Mouse (Mus musculus): ENCODE data around the gene Eaf1. TPM values are rescaled to one million over a fixed set of nuclear protein-coding genes. Genes with fewer than 3 reads are reported as not detected.
A peak's percentile ranks its signal among the peaks of the same experiment; 100 is the strongest.
"Not testable (repeated sequence)": the region's sequence is repeated elsewhere in the genome, so short reads cannot be mapped to it uniquely, and the experiment has no call there.

The Eaf1 gene
- 15.9 and 16.2 TPM in 2 replicates for polyA plus RNA-seq (2014; fragmentation: Nextera tagmentation; extraction: Ambion mirVana)

DNA sequence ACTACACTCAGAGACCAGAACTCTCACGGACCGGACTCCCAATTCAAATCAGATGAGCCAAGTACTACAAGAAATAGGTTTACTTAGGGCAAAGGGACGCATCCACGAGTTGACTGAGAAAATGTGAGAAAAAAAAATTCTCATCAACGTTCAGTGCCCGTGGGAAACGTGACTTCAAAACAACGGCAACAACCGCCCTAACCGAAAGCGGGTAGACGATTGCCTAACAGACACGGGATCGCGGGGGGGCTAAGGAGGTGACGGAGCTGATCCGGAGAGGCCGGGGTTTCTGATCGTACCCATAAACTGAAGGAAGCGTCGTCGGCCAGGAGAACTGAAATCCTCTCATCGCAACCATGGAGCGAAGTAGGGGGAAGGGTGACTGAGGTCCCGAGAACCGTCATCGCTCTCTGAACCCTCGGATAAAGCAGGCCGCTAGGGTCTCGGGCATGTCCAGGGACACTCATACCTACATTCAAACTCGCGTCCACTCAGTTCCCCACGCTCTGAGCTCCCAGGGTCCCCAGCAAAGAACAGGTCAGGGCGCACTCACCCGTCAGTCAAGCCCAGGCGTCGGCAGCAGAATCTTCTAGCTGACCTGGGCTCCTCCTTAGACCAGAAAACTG, at the start of gene Eaf1:
TSS of gene Eaf1 (plus strand) at position 51 of the 626 bp plus-strand sequence.
- H3K27ac ChIP-seq (ENCODE audit: low read depth, low read length) = peak within 1 kb of the TSS; percentile 79
- no peaks in the 10 kb centered on the region; the same call in 1 of the 2 replicates for H3K36me3 ChIP-seq (ENCODE audit: control insufficient read depth, insufficient read depth, low read length)
- 1% methylated on average over 37 of the region's 37 CpGs for WGBS
- peak within 1 kb of the TSS; percentile 92 for H3K9ac ChIP-seq (ENCODE audit: low read length)
- DNase-seq (ENCODE audit: low spot score, missing footprints) (no peak), ATAC-seq (ENCODE audit: low FRiP score) (peak; percentile 77)
- H3K4me3 ChIP-seq (ENCODE audit: low read depth, low read length) = peak within 1 kb of the TSS; percentile 92
- H3K9me3 ChIP-seq (ENCODE audit: control insufficient read depth, low read length) = no peaks in the 10 kb centered on the region
- peaks cover 21% of the 10 kb centered on the region for H3K4me1 ChIP-seq (ENCODE audit: control insufficient read depth, insufficient read depth, low read length)
- H3K27me3 ChIP-seq (ENCODE audit: control insufficient read depth, insufficient read depth, low read length) = no peaks in the 10 kb centered on the region
- peak within 1 kb of the TSS; percentile 94 for H3K4me2 ChIP-seq

DNA sequence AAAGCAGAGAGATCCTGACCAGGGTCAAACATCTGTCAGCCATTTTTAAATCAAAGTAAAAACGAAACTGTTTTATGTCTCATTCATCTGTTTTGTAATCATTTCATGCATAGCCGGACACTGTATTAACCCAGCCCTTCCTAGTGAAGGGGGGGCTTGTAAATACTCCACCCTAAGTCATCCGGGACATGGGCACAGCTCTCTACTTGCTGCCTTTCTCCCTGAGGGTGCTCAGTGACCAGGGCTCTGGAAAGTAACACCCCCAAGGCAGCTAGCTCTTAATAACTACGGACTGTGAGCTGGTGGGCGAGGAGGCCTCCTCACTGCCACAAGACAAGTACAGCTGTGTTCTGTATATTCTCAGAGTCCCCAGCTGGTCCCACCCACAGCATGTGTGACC, 45.2 kb upstream of the Eaf1 start:
- H3K36me3 ChIP-seq (ENCODE audit: control insufficient read depth, insufficient read depth, low read length) = no peaks in the 10 kb centered on the region
- H3K9me3 ChIP-seq (ENCODE audit: control insufficient read depth, low read length) = no peaks in the 10 kb centered on the region
- DNase-seq (ENCODE audit: low spot score, missing footprints) = no peak
- ATAC-seq (ENCODE audit: low FRiP score) = no peak
- H3K27ac ChIP-seq (ENCODE audit: low read depth, low read length) = no peak overlapping the region
- no peak overlapping the region for H3K9ac ChIP-seq (ENCODE audit: low read length)
- H3K4me2 ChIP-seq = no peak overlapping the region
- H3K27me3 ChIP-seq (ENCODE audit: control insufficient read depth, insufficient read depth, low read length) = no peaks in the 10 kb centered on the region
- H3K4me3 ChIP-seq (ENCODE audit: low read depth, low read length) = no peak overlapping the region
- 84% methylated on average over 5 of the region's 5 CpGs for WGBS
- H3K4me1 ChIP-seq (ENCODE audit: control insufficient read depth, insufficient read depth, low read length) = no peaks in the 10 kb centered on the region

DNA sequence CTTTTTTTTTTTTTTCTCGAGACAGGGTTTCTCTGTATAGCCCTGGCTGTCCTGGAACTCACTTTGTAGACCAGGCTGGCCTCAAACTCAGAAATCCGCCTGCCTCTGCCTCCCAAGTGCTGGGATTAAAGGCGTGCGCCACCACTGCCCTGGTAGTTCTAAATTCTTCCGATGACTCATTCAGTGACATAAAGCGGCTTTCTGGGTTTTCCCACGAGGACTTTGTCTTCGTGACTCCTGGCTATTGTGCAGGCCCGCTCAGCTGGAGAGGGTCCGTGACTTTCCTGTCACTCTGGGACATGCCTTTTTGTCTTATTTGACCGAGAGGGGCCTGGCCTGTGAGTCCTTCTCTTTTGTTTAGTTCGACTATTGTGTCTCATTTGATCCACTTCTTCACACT, 40.3 kb upstream of the Eaf1 start:
- not testable (repeated sequence) for DNase-seq (ENCODE audit: low spot score, missing footprints); H3K27me3 ChIP-seq (ENCODE audit: control insufficient read depth, insufficient read depth, low read length); H3K9me3 ChIP-seq (ENCODE audit: control insufficient read depth, low read length); H3K27ac ChIP-seq (ENCODE audit: low read depth, low read length); H3K4me3 ChIP-seq (ENCODE audit: low read depth, low read length); H3K9ac ChIP-seq (ENCODE audit: low read length); ATAC-seq (ENCODE audit: low FRiP score); H3K4me1 ChIP-seq (ENCODE audit: control insufficient read depth, insufficient read depth, low read length); H3K4me2 ChIP-seq; H3K36me3 ChIP-seq (ENCODE audit: control insufficient read depth, insufficient read depth, low read length)
- 50% methylated on average over 12 of the region's 12 CpGs for WGBS

DNA sequence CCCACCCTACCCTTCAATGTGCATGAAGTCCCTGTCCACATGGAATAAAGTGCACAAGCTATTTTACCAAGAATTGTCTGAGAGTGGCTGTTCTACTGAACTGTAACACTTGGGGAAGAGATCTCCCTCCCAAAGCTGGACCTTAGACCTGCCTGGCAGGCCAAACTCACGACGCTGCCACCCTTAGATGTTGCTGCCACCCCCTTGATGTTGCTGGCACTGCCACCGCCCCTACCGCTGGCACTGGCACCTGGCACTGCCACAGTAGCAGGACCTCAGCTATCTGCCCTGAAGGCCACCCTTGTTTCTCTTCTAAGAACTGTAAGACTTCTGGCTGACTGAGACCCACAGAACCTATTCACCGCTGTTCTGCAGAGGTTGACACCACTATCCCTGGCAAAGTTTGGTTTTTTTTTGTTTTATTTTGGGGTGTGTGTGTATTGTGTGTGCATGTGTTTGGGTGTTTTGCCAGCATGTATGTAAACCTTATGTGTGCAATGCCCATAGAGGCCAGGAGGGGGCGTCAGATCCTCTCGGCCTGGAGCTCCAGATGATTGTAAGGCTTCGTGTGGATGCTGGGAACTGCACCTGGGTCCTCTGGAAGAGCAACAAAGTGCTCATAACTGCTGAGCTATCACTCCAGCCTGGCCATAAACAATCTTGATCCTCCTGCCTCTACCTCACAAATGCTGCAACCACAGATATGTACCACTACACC, 39.2 kb upstream of the Eaf1 start:
- H3K9ac ChIP-seq (ENCODE audit: low read length) = no peak overlapping the region
- WGBS = 90% methylated on average over 8 of the region's 8 CpGs
- DNase-seq (ENCODE audit: low spot score, missing footprints) (no peak), ATAC-seq (ENCODE audit: low FRiP score) (no peak)
- no peak overlapping the region for H3K4me2 ChIP-seq
- H3K4me1 ChIP-seq (ENCODE audit: control insufficient read depth, insufficient read depth, low read length) = no peaks in the 10 kb centered on the region
- no peak overlapping the region for H3K27ac ChIP-seq (ENCODE audit: low read depth, low read length)
- H3K9me3 ChIP-seq (ENCODE audit: control insufficient read depth, low read length) = no peaks in the 10 kb centered on the region
- H3K27me3 ChIP-seq (ENCODE audit: control insufficient read depth, insufficient read depth, low read length) = no peaks in the 10 kb centered on the region
- H3K4me3 ChIP-seq (ENCODE audit: low read depth, low read length) = no peak overlapping the region
- H3K36me3 ChIP-seq (ENCODE audit: control insufficient read depth, insufficient read depth, low read length) = no peaks in the 10 kb centered on the region

DNA sequence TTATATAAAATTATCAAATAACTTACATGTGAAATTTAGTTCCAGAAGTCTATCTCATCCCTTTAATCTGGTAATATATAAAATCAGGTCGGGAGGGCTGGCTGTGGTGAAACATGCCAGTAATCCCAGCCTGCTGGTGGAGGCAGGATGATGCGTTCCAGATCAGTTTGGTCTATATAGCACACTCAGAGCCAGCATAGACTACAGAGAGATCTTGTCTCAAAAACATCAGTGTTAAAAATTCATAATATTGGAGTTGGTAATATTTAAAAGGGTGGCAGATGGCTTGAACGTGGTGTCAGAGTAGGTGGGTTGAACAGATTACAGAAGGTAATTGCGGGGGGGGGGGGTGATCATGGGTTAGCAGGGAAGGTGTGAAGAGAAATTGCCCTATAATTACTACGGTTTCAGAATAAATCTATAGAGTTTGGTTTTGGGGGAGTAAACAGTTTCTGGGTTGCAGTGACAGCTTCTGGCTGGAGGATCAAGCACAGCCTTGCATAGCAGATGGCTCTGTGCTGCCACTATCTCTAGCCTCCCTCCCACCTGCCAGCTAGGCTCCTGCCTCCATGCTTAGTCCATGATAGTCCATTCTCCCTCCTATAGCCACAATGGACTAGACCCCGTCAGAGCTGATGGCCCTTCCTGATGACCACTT, 38.0 kb upstream of the Eaf1 start:
- 88% methylated on average over 6 of the region's 6 CpGs for WGBS
- no peak for ATAC-seq (ENCODE audit: low FRiP score)
- H3K9ac ChIP-seq (ENCODE audit: low read length) = no peak overlapping the region
- H3K36me3 ChIP-seq (ENCODE audit: control insufficient read depth, insufficient read depth, low read length) = no peaks in the 10 kb centered on the region
- H3K9me3 ChIP-seq (ENCODE audit: control insufficient read depth, low read length) = no peaks in the 10 kb centered on the region
- H3K27ac ChIP-seq (ENCODE audit: low read depth, low read length) = no peak overlapping the region
- no peak overlapping the region for H3K4me3 ChIP-seq (ENCODE audit: low read depth, low read length)
- no peak overlapping the region for H3K4me2 ChIP-seq
- DNase-seq (ENCODE audit: low spot score, missing footprints) = no peak
- no peaks in the 10 kb centered on the region for H3K27me3 ChIP-seq (ENCODE audit: control insufficient read depth, insufficient read depth, low read length)
- no peaks in the 10 kb centered on the region for H3K4me1 ChIP-seq (ENCODE audit: control insufficient read depth, insufficient read depth, low read length)

DNA sequence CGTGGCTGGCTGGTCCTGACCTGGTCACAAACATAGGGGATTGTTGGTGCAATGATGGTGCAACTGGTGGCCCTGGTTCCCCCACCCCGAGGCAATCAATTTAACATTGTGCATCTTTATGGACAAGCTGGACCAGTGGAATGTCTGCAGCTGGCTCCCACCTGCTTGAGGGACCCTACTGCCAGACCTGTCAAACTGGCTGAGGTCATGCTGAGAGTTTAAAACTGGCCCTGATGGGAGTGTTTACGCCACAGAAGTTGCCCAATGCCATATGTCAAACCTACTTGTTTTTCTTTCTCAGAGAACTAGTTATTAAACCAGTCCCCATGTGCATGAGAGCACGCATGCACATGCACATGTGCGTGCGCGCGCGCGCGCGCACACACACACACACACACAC, 36.2 kb upstream of the Eaf1 start:
- no peaks in the 10 kb centered on the region for H3K9me3 ChIP-seq (ENCODE audit: control insufficient read depth, low read length)
- WGBS = 93% methylated on average over 12 of the region's 12 CpGs
- no peak overlapping the region for H3K9ac ChIP-seq (ENCODE audit: low read length)
- no peak overlapping the region for H3K4me2 ChIP-seq
- ATAC-seq (ENCODE audit: low FRiP score) = no peak
- no peak for DNase-seq (ENCODE audit: low spot score, missing footprints)
- H3K4me1 ChIP-seq (ENCODE audit: control insufficient read depth, insufficient read depth, low read length) = no peaks in the 10 kb centered on the region
- no peaks in the 10 kb centered on the region for H3K36me3 ChIP-seq (ENCODE audit: control insufficient read depth, insufficient read depth, low read length)
- H3K4me3 ChIP-seq (ENCODE audit: low read depth, low read length) = no peak overlapping the region
- H3K27ac ChIP-seq (ENCODE audit: low read depth, low read length) = no peak overlapping the region
- no peaks in the 10 kb centered on the region for H3K27me3 ChIP-seq (ENCODE audit: control insufficient read depth, insufficient read depth, low read length)

DNA sequence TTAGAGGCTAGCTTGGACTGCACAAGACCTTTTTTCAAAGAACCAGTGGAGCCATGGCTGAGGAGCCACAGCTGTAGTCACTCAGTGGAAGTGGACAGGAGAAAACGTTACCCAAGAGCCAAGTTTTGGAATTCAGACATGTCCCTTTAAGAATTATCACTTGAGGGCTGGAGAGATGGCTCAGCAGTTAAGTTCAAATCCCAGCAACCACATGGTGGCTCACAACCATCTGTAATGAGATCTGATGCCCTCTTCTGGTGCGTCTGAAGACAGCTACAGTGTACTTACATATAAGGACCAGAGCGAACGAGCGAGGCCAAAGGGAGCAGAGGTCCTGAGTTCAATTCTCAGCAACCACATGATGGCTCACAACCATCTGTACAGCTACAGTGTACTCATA, 32.0 kb upstream of the Eaf1 start:
- not testable (repeated sequence) for H3K4me2 ChIP-seq

DNA sequence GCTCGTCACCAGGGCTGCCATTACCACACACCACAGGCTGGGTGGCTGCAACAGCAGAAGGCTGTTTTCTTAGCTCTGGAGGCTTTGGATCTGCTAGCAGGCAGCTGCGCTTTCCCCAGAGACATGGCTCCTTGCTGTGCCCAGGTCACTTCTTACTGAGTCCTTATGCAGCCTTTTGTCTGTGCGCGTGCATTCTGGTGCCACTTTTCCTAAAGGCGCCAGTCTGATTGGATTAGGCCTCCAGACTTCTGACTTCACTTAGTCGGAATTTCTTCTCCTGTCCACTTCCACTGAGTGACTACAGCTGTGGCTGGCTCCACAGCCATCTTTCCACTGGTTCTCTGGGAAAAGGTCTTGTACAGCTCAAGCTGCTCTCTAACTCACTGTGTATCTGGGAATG, 31.3 kb upstream of the Eaf1 start:
- ATAC-seq (ENCODE audit: low FRiP score) (no peak), DNase-seq (ENCODE audit: low spot score, missing footprints) (no peak)
- no peaks in the 10 kb centered on the region for H3K27me3 ChIP-seq (ENCODE audit: control insufficient read depth, insufficient read depth, low read length)
- 65% methylated on average over 6 of the region's 6 CpGs for WGBS
- no peak overlapping the region for H3K27ac ChIP-seq (ENCODE audit: low read depth, low read length)
- H3K4me3 ChIP-seq (ENCODE audit: low read depth, low read length) = no peak overlapping the region
- no peaks in the 10 kb centered on the region for H3K36me3 ChIP-seq (ENCODE audit: control insufficient read depth, insufficient read depth, low read length)
- no peak overlapping the region for H3K4me2 ChIP-seq
- H3K4me1 ChIP-seq (ENCODE audit: control insufficient read depth, insufficient read depth, low read length) = no peaks in the 10 kb centered on the region
- H3K9me3 ChIP-seq (ENCODE audit: control insufficient read depth, low read length) = no peaks in the 10 kb centered on the region
- H3K9ac ChIP-seq (ENCODE audit: low read length) = no peak overlapping the region

More for the DNA sequence above, 32.0 kb upstream of the Eaf1 start:
- H3K4me1 ChIP-seq (ENCODE audit: control insufficient read depth, insufficient read depth, low read length); DNase-seq (ENCODE audit: low spot score, missing footprints); ATAC-seq (ENCODE audit: low FRiP score); H3K9ac ChIP-seq (ENCODE audit: low read length); H3K4me3 ChIP-seq (ENCODE audit: low read depth, low read length); H3K36me3 ChIP-seq (ENCODE audit: control insufficient read depth, insufficient read depth, low read length); H3K27ac ChIP-seq (ENCODE audit: low read depth, low read length); H3K9me3 ChIP-seq (ENCODE audit: control insufficient read depth, low read length); H3K27me3 ChIP-seq (ENCODE audit: control insufficient read depth, insufficient read depth, low read length): not testable (repeated sequence)
- WGBS = 73% methylated on average over 5 of the region's 5 CpGs

DNA sequence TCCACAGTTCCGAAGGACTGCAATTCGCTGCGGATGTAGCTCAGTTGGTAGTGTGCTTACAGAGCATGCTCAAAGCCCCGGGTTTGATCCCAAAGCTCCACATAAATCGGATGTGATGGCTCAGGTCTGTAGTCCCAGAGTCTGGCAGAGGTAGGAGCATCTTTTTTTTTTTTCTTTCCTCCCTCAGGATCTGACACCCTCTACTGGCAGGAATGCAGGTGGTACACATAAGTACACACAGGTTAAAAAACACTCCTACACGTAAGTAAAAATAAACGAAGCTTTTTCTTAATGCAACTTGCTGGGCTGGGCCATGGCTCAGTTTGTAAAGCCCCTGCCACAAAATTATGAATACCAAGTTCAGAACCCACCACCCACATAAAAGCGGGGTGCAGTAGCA, 30.0 kb upstream of the Eaf1 start:
- H3K4me1 ChIP-seq (ENCODE audit: control insufficient read depth, insufficient read depth, low read length) = no peaks in the 10 kb centered on the region
- H3K9me3 ChIP-seq (ENCODE audit: control insufficient read depth, low read length) = no peaks in the 10 kb centered on the region
- H3K27me3 ChIP-seq (ENCODE audit: control insufficient read depth, insufficient read depth, low read length) = no peaks in the 10 kb centered on the region
- no peak overlapping the region for H3K27ac ChIP-seq (ENCODE audit: low read depth, low read length)
- H3K4me2 ChIP-seq = no peak overlapping the region
- ATAC-seq (ENCODE audit: low FRiP score) (no peak), DNase-seq (ENCODE audit: low spot score, missing footprints) (no peak)
- 50% methylated on average over 8 of the region's 8 CpGs for WGBS
- H3K36me3 ChIP-seq (ENCODE audit: control insufficient read depth, insufficient read depth, low read length) = no peaks in the 10 kb centered on the region
- no peak overlapping the region for H3K4me3 ChIP-seq (ENCODE audit: low read depth, low read length)
- H3K9ac ChIP-seq (ENCODE audit: low read length) = no peak overlapping the region

Measured in midbrain, embryonic 11.5 days (tissue).